Mouse (Mus musculus) hindbrain, embryonic 11.5 days (tissue): ENCODE results near the gene Wdr24. TPM values are rescaled to one million over a fixed set of nuclear protein-coding genes. Genes with fewer than 3 reads are reported as not detected.

ENCODE experiments used
- ATAC-seq: fragments of 200-750 bp; cut with Nextera tagmentation; 2 replicates; pipeline ENCODE4 v1.8.0; 2017; ENCODE audit warnings: mild to moderate bottlenecking, moderate TSS enrichment, moderate library complexity; ENCODE audit not compliant: low FRiP score
- DNase-seq: peaks from one replicate; pipeline ENCODE4 v3.0.0-alpha.2; 2015; ENCODE audit warnings: low spot score
- H3K27ac ChIP-seq: fragments of 300-500 bp; sonication (generic); 2 replicates; pipeline ENCODE4 v1.5.1; 2014; ENCODE audit warnings: mild to moderate bottlenecking, low read depth, low read length
- H3K27me3 ChIP-seq: fragments of 300-500 bp; sonication (generic); 2 replicates; pipeline ENCODE4 v1.6.1; 2014; ENCODE audit warnings: mild to moderate bottlenecking, low read length, moderate library complexity, mixed read lengths; ENCODE audit not compliant: control insufficient read depth, insufficient read depth
- H3K36me3 ChIP-seq: fragments of 300-500 bp; sonication (generic); 2 replicates; pipeline ENCODE4 v1.6.1; 2014; ENCODE audit warnings: mild to moderate bottlenecking, low read length, moderate library complexity, mixed read lengths; ENCODE audit not compliant: control insufficient read depth, insufficient read depth
- H3K4me1 ChIP-seq: fragments of 300-500 bp; sonication (generic); replicated peaks from 2 replicates; pipeline ENCODE4 v1.6.1; 2014; ENCODE audit warnings: low read length, mixed read lengths; ENCODE audit not compliant: control insufficient read depth, insufficient read depth
- H3K4me2 ChIP-seq: fragments of 300-500 bp; sonication (generic); replicated peaks from 2 replicates; pipeline ENCODE4 v1.6.1; 2014; ENCODE audit warnings: mild to moderate bottlenecking, low read depth, low read length
- H3K4me3 ChIP-seq: fragments of 300-500 bp; sonication (generic); 2 replicates; pipeline ENCODE4 v1.5.1; 2014; ENCODE audit warnings: low read depth, low read length
- H3K9ac ChIP-seq: fragments of 300-500 bp; sonication (generic); 2 replicates; pipeline ENCODE4 v1.6.1; 2014; ENCODE audit warnings: low read depth, low read length
- H3K9me3 ChIP-seq: fragments of 300-500 bp; sonication (generic); 2 replicates; pipeline ENCODE4 v1.6.1; 2016; ENCODE audit warnings: low read length; ENCODE audit not compliant: control insufficient read depth
- WGBS: fragments of 180-500 bp; shearing (Covaris S2); extraction: QIAGEN DNeasy Blood & Tissue Kit; methylation state at CpG from one replicate; pipeline ENCODE4 v1.1.7; 2014; 5-methylcytosine and 5-hydroxymethylcytosine counted together
- polyA plus RNA-seq: library from polyadenylated mRNA; unstranded; fragments of >200 nt; fragmentation: Nextera tagmentation; extraction: Ambion mirVana; gene quantifications from 2 replicates; pipeline ENCODE4 v1.2.1, GENCODE M21; 2014

The Wdr24 gene
- polyA plus RNA-seq, 1 experiment from 2014 or later, result 22.0 TPM

GRCm38 (mm10) chr17:25832436-25833290 is 9.2 kb downstream of the Wdr24 start:
- Histone ChIP-seq H3K27me3 (no peaks in the 10 kb centered on the region), H3K4me2 (peak overlapping the region; percentile 91), H3K9me3 (no peaks in the 10 kb centered on the region), H3K36me3 (peaks cover 8% of the 10 kb centered on the region; the same call in 1 of the 2 replicates), H3K9ac (peak overlapping the region; percentile 79), H3K27ac (peak overlapping the region; percentile 94), H3K4me1 (peaks cover 45% of the 10 kb centered on the region), H3K4me3 (peak overlapping the region; percentile 83)
- 0% methylated on average over 71 of the region's 77 CpGs for WGBS
- DNase-seq, result peak; percentile 99
- peak; percentile 90 for ATAC-seq

GRCm38 (mm10) chr17:25833291-25833663 is 9.8 kb downstream of the Wdr24 start, which contains the start of gene Stub1:
Gene Stub1, minus strand, starts transcription at chr17:25833404.
- Histone ChIP-seq H3K9me3 (no peaks in the 10 kb centered on the region), H3K4me1 (peaks cover 46% of the 10 kb centered on the region), H3K9ac (peak within 1 kb of the TSS; percentile 79), H3K27ac (peak within 1 kb of the TSS; percentile 94), H3K27me3 (no peaks in the 10 kb centered on the region), H3K36me3 (peaks cover 8% of the 10 kb centered on the region; the same call in 1 of the 2 replicates), H3K4me2 (peak within 1 kb of the TSS; percentile 91), H3K4me3 (peak within 1 kb of the TSS; percentile 83)
- WGBS, result under 1% methylated on average over 24 of the region's 24 CpGs
- DNase-seq (peak; percentile 87), ATAC-seq (peak; percentile 75)

GRCm38 (mm10) chr17:25833961-25834594 is 10.7 kb downstream of the Wdr24 start:
- peaks cover 43% of the 10 kb centered on the region for H3K4me1 ChIP-seq
- DNase-seq, result no peak

GRCm38 (mm10) chr17:25834595-25835222 is 11.3 kb downstream of the Wdr24 start:
- peaks cover 16% of the 10 kb centered on the region for H3K36me3 ChIP-seq
- peaks cover 39% of the 10 kb centered on the region for H3K4me1 ChIP-seq
- H3K27ac ChIP-seq, result peak overlapping the region; percentile 24; the same call in 1 of the 2 replicates
- H3K9me3 ChIP-seq, result no peaks in the 10 kb centered on the region
- H3K9ac ChIP-seq, result no peak overlapping the region
- DNase-seq, result no peak
- no peak for ATAC-seq
- no peaks in the 10 kb centered on the region for H3K27me3 ChIP-seq
- WGBS, result 92% methylated on average over 12 of the region's 12 CpGs
- peak overlapping the region; percentile 91 for H3K4me2 ChIP-seq
- H3K4me3 ChIP-seq, result peak overlapping the region; percentile 83; the same call in 1 of the 2 replicates

More at GRCm38 (mm10) chr17:25833961-25834594, 10.7 kb downstream of the Wdr24 start:
- ATAC-seq, result no peak
- peaks cover 10% of the 10 kb centered on the region for H3K36me3 ChIP-seq
- H3K9me3 ChIP-seq, result no peaks in the 10 kb centered on the region
- peak overlapping the region; percentile 94 for H3K27ac ChIP-seq
- peak overlapping the region; percentile 83 for H3K4me3 ChIP-seq
- WGBS, result 60% methylated on average over 6 of the region's 6 CpGs
- H3K9ac ChIP-seq, result peak overlapping the region; percentile 79
- peak overlapping the region; percentile 91 for H3K4me2 ChIP-seq
- no peaks in the 10 kb centered on the region for H3K27me3 ChIP-seq

- no peaks in the 10 kb centered on the region for H3K9me3 ChIP-seq
- H3K4me1 ChIP-seq, result peaks cover 37% of the 10 kb centered on the region
- DNase-seq, result no peak
- peak overlapping the region; percentile 7; the same call in 1 of the 2 replicates for H3K4me2 ChIP-seq
- no peak for ATAC-seq
- no peak overlapping the region for H3K27ac ChIP-seq
- H3K27me3 ChIP-seq, result no peaks in the 10 kb centered on the region
- 90% methylated on average over 7 of the region's 7 CpGs for WGBS
- H3K9ac ChIP-seq, result no peak overlapping the region
- H3K4me3 ChIP-seq, result no peak overlapping the region
- peaks cover 21% of the 10 kb centered on the region for H3K36me3 ChIP-seq
Observed at GRCm38 (mm10) chr17:25835301-25835700, 11.9 kb downstream of the Wdr24 start.

GRCm38 (mm10) chr17:25835816-25836215 is 12.4 kb downstream of the Wdr24 start:
- H3K27me3 ChIP-seq, result no peaks in the 10 kb centered on the region
- no peak overlapping the region for H3K9ac ChIP-seq
- no peak overlapping the region; the same call in 1 of the 2 replicates for H3K4me3 ChIP-seq
- ATAC-seq (no peak), DNase-seq (no peak)
- peaks cover 26% of the 10 kb centered on the region for H3K36me3 ChIP-seq
- H3K27ac ChIP-seq, result no peak overlapping the region
- H3K9me3 ChIP-seq, result no peaks in the 10 kb centered on the region
- WGBS, result 93% methylated on average over 16 of the region's 16 CpGs
- H3K4me1 ChIP-seq, result peaks cover 37% of the 10 kb centered on the region
- H3K4me2 ChIP-seq, result peak overlapping the region; percentile 76; the same call in 1 of the 2 replicates

- DNase-seq (no peak), ATAC-seq (no peak)
- Histone ChIP-seq H3K27me3 (no peaks in the 10 kb centered on the region), H3K27ac (peak overlapping the region; percentile 66), H3K4me3 (peak overlapping the region; percentile 31), H3K9me3 (no peaks in the 10 kb centered on the region), H3K36me3 (peaks cover 23% of the 10 kb centered on the region), H3K4me1 (peaks cover 33% of the 10 kb centered on the region), H3K4me2 (peak overlapping the region; percentile 76), H3K9ac (peak overlapping the region; percentile 68)
- 27% methylated on average over 21 of the region's 23 CpGs for WGBS
Observed at GRCm38 (mm10) chr17:25836397-25837075, 13.1 kb downstream of the Wdr24 start.

- Histone ChIP-seq H3K4me3 (peak within 1 kb of the TSS; percentile 31), H3K36me3 (peaks cover 26% of the 10 kb centered on the region), H3K9ac (peak within 1 kb of the TSS; percentile 68), H3K27me3 (no peaks in the 10 kb centered on the region), H3K9me3 (no peaks in the 10 kb centered on the region), H3K4me2 (peak within 1 kb of the TSS; percentile 76), H3K4me1 (peaks cover 29% of the 10 kb centered on the region), H3K27ac (peak within 1 kb of the TSS; percentile 66)
- ATAC-seq (0 out of 2 replicates have a peak, but pooled peaks have one; percentile 8), DNase-seq (peak; percentile 73)
- WGBS, result 3% methylated on average over 24 of the region's 29 CpGs
Observed at GRCm38 (mm10) chr17:25837076-25837410, 13.6 kb downstream of the Wdr24 start, which contains the start of gene Rhbdl1. Gene Rhbdl1, minus strand, starts transcription at chr17:25837295.
